Mouse (Mus musculus) spleen, postnatal 14 days (tissue): ENCODE data around the gene Cib1.
A peak's percentile ranks its signal among the peaks of the same experiment; 100 is the strongest.

Experiments used
- DNase-seq, 2 experiments: peaks; one replicate each; pipeline ENCODE4 v3.0.0; 2021 to 2022; ENCODE audit warnings: low spot score in 2 of 2

The Cib1 gene

DNA sequence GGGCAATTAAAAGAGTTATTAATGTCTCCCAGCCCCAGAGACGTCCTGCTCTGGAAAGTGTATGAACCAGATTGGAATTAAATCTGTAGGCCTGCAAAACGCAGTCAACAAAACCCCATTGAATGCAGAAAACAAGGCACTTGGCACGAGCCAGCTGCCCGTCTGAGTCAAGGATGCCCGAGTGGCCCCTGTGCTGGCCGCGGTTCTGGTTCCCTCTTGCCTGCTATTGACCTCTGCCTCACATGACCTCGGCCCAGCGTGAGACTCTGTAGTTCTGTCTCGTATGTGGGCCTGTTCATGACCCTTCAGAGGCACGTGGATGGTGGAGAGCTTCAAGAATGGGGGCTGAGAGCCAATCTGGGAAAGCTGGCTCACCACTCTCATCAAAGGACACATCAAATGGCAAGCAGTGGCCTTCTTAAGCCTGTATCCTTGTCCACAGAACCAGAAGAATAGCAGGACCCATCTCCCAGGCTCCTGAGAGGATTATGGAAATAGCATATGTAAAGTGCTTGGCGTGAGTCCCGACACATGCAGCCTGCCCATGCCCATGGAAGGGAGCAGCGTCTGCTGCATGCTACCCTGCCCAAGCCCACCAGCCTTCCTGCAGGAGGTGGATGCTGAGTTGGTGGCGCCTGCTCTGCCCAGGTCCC lies 30.6 kb downstream of the Cib1 start:
- no peak for DNase-seq

DNA sequence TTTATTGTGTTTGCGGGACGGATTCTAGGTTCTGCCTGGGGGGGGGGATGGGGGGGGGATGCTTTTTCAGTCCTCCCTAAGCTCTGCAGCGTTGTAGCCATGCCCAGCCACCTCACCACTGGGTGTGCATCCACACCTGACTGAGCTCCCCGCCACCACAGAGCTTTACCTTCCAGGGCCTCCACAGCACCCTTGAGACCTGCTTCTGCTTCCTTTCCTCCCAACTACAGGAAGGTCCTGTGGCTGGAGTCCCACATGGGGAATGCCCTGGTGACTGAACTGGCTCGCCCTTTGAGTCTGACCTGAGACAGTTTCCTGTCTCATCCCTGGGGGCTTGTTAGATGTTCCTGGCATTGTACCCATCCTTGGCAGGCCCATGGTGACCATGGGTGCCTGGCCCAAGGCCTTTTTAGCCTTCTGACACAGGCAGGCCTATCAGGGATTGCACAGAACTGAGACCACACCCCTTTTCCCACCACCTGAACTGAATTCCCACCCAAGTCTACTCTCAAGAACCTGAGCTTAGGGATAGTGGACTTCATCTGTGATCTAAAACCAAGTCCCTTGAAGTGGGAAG lies 31.6 kb downstream of the Cib1 start:
- DNase-seq: no peak

- DNase-seq: no peak
These were observed 32.0 kb downstream of the Cib1 start for GRCm38 (mm10) chr7:80200588-80200945.

- no peak for DNase-seq
These were observed 32.6 kb downstream of the Cib1 start for GRCm38 (mm10) chr7:80199851-80200587.

DNA sequence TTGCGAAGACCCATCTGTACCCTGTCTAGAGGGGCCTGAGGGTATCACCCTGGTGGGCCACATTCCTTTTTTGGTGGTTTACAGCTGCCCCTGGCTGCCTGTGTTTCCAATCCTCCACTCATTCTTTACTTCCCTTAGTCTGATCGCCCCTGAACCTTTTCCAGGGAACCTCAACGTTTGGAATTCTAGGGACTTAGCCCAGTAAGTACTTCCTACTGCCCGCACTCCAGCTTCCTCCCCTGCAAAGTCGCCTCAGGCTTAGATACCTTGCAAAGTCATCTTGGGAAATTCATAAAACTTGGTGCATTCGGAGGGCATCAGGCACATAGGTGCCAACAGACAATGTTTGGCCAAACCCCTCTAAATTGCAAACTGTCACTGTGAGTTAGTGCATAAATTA lies 33.3 kb downstream of the Cib1 start:
- DNase-seq: no peak

GRCm38 (mm10) chr7:80198863-80199262 lies 33.8 kb downstream of the Cib1 start:
- DNase-seq: no peak

DNA sequence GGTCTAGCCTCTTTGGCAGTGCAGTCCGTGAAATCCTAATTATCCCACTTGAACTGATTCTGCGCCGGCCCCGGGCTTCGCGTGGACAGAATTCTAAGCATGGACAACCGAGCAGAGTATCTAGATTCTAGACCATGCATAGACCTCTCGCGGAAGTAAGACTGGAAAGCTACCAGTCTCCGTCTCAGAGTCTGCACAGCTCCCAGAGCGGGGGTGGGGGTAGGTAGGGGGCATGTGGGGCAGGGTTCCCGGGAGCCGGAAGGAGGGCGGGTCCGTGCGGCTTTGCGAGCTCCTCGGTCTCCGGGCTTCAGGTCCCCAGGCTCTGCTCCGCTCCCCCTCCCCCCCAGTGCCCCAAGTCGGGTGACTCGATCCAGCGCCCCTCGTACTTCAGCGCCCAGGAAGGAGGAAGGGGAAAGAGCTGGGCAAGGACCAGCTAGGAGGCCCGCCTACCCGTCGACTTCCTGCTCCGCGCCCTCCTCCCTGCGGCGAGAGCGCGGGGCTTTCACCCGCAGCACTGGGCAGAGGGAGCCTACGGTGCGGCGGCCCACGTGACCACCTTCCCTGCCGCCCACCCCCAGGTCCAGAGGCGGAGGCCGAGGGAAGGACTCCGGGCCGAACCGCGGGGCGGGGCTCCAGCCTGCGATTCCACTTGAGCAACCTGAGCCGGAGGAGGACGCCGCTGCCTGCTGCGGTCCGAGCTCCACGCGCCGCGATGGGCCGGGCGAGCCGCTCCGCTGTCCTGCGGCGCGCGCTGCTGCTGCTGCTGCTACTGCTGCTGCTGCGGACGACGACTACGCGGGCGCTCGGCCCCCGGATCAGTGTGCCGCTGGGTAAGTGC lies 34.5 kb downstream of the Cib1 start:
- DNase-seq: peak; percentile 67 to 68

- no peak for DNase-seq
These were observed 35.2 kb downstream of the Cib1 start for GRCm38 (mm10) chr7:80197371-80197770.

DNA sequence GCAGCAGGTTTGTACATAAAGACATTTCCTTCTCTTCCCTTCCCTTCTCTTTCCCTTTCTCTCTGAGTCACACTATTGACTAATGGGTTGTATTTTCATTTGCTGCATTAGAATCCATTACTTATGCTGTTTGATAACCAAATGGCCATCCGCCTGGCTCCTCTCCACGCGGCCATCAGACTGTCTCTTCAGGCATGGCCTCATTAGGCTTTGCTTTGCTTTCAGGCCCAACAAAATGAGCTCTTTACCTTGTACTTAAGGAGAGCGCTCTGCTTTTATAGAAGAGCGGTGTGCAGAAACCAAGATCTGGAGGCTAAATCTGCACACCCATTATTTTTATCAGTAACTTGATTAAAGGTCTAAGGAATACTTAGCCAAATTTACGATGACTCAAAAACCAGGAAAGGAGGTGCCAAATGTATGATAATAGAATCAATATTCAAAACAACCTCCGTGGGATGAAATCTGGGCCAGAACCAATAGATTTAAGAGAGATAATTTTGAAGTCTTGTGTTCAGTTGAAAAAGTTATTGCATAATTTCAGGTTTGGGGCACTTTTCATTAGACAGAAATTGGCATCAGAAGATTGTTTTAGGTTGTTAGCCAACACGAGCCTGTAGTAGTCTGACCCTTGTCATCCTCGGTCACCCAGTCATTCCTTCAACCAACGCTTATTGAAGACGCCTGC lies 36.9 kb downstream of the Cib1 start:
- no peak for DNase-seq

DNA sequence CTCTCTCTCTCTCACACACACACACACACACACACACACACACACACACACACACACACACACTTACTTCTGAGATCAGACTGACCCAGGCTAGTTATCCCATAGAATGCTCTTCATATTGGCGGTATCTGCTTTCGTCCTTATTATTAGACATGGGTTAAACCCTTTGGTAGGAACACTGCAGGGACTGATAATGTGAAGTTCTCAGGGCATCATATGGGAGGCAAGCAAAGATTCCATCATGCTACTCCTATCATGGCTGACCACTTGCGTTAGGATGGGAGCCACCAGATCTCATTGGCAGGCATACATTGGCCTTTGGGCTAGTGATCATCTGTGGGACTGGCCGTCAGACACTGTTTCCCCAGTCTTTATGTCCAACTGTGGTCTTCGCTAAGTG lies 37.5 kb downstream of the Cib1 start:
- no peak for DNase-seq

DNA sequence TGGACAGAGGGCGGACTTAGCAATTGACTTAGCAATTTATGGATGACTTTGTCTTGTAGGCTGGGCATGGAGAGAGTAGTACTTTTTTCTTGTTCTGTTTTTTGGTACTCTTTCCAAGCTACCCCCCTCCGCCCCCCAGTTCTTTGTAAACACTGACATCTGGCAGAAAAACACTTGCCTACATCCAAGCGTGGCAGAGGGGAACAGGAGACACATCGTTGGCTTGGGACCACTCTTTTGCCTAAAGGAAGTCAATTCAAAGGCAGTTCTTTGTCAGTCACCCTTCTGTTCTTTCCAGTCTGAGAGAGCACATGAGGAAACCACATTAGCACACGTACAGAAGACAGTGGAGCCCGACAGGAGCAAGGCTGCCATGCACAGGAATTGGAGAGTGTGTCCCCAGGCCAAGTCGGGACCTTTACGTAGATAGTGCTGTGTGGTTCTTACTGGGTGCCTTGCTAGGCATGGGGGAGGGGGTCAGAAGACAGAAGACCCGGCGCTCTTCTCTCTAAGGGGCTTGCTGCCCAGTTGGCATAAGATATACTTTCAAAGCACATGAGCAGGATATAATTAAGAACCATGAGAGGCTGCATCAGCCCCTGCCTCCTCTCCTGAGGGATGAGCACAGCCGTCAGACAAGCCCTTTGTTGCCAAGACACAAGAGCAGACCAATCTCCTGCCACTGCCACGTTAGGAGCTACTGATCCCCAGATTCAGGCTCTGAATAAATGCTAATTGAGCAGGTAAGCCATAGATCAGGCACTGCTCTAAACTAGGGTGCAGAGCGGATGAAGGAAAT lies 38.5 kb downstream of the Cib1 start:
- DNase-seq: no peak

DNA sequence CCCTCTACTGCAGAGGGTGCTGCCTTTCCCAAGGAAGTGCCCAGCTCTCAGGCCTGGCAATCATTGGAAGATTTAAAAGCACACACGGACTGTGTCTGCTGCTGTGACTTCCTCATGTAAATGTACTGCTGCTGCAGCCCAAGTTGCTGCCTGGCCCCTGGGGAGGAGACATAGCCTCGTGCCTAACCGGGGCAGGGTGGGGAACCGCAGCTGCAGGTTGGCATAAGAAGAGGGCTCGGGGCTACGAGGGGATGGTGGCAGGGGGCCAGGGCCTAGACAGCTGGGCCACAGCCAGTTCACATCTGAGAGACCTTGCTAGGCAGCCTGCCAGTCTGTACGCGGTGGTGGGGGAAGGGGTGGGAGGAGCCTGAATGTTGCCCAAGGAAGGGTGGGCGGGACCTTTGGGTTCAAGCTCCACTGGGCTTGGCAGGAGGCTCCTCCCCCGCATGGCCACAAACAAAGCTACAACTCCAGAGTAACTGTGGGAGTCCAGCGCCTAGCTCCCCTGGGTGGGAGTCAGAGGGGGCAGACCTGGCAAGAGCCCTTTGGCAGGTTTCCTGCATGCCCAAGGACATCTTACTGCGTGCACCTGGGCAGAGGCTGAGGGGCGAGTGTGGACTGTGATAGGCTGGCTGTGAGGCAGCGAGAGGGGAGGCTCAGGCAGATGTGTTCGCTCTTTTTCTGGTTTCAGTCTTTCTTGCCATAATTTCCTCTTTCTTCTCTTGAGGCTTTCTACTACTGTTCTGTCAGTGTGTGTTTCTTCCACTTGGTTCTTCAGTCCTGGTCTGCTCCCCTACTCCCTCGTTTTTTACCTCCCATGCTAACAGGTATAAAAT lies 40.2 kb downstream of the Cib1 start:
- peak; percentile 80 to 82 for DNase-seq

DNA sequence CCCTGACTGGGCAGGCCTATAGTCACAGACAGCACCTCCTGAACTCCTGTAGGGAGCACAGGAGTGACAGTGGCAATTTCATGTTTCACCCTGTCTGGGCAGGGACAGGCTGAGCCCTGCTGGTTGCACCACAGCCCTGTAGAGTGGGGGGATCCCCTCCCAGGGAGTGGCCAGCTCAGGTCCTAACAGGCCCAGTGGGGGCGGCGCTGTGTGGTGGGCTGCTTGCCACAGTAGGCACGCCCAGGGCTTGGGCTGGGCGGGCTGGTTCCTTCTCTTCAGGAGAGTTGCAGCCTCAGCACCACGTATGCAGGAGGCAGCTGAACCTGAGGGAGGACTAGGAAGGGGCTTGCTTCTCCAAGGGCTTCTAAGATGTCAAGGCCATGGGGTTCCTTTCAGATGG lies 41.2 kb downstream of the Cib1 start:
- DNase-seq: peak; percentile 60 to 64

GRCm38 (mm10) chr7:80189147-80189933 lies 43.3 kb downstream of the Cib1 start:
- no peak for DNase-seq

DNA sequence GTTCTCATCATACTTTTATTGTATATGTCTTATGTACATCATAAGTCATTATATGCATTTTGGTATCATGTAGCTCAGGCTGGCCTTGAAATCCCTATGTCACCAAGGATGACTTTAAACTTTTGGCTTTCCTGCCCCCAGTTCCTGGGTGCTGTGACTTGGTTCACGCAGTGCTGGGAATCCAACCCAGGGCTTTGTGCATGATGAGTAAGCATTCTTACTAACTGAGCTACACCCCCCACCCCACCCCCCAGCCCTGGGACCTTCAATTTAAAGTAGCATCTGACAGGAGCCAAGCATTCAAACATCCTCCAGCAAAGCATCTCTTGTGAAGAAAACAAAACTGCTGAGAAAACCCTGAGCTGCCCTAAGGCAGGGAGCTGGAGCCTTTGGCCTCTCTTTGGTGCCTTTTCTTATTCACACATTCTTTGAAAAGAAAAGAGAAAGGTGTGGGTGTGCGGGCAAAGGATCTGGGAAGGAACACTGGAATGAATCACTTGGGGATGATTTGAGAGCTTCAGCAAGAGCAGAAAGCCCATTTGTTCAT lies 44.0 kb downstream of the Cib1 start:
- no peak for DNase-seq

GRCm38 (mm10) chr7:80187501-80187900 lies 45.1 kb downstream of the Cib1 start:
- DNase-seq: no peak

- peak; percentile 68 to 79 for DNase-seq
These were observed 45.9 kb downstream of the Cib1 start, which contains the start of gene Sema4b for GRCm38 (mm10) chr7:80186531-80187296. Sema4b (plus strand) TSS chr7:80186841.

DNA sequence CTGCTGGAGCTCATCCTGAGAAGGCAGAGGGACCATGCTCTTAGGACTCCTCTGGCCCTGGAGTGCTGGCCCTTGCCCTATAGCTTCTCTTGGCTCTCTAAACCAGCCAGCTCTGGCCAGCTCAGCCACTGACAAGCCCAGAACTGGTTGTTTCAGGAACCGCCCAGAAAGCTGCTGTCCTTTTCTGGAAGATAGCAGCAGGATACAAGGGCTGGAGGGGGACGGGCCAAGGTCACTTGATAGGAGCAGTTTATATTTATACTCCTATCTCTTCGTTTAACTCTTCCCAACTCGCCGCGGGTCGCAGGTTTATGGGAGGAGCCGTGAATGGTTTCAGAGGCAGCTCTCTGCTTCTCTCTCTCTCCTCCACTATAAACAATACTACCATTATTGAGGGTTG lies 46.6 kb downstream of the Cib1 start:
- peak; percentile 36 to 46 for DNase-seq
